Comparison of ENCODE assay signal across 31 mouse cellular contexts in genomic region chr3:69607468-69607867, GRCm38 (mm10). TPM values are rescaled to one million over a fixed set of nuclear protein-coding genes. Genes with fewer than 3 reads are reported as not detected.
DNase-seq lines count a peak whose midpoint lies in the region; ATAC-seq and TF ChIP-seq lines count a peak whose summit lies in the region.
"Had no signal": no experiment of that assay in that cellular context is flagged by ENCODE, and none has a peak within 500 bp of the region (broad histone marks: within the 10 kb centered on the region; RNA-seq: fewer than 3 reads in every experiment).

No protein-coding gene starts in this region.

- no peaks in the 10 kb centered on the region for H3K9me3 ChIP-seq in kidney, embryonic 16.5 days (ENCODE audit: low read length)
- no peaks in the 10 kb centered on the region for H3K9me3 ChIP-seq in forebrain, postnatal 0 days (ENCODE audit: low read length)
- H3K9me3 ChIP-seq: limb, embryonic 15.5 days; neural tube, embryonic 15.5 days; stomach, embryonic 15.5 days had no signal

- H3K9ac ChIP-seq in kidney, embryonic 16.5 days (replicated peaks; ENCODE audit: low read length): no peak overlapping the region
- no peak overlapping the region for H3K9ac ChIP-seq in forebrain, postnatal 0 days
- H3K9ac ChIP-seq: embryonic facial prominence, embryonic 13.5 days; forebrain, embryonic 15.5 days; heart, embryonic 12.5 days; hindbrain, embryonic 14.5 days; limb, embryonic 15.5 days; liver, embryonic 14.5 days; midbrain, embryonic 15.5 days; neural tube, embryonic 15.5 days; stomach, embryonic 15.5 days had no signal

- no peak overlapping the region for H3K4me2 ChIP-seq in kidney, embryonic 16.5 days (replicated peaks; ENCODE audit: low read depth, low read length)
- no peak overlapping the region for H3K4me2 ChIP-seq in forebrain, postnatal 0 days (ENCODE audit: low read depth)
- H3K4me2 ChIP-seq: embryonic facial prominence, embryonic 13.5 days; forebrain, embryonic 15.5 days; heart, embryonic 12.5 days; hindbrain, embryonic 14.5 days; limb, embryonic 15.5 days; midbrain, embryonic 15.5 days; neural tube, embryonic 15.5 days; stomach, embryonic 15.5 days had no signal

- H3K36me3 ChIP-seq in kidney, embryonic 16.5 days (ENCODE audit: insufficient read depth, low read length): no peaks in the 10 kb centered on the region
- no peaks in the 10 kb centered on the region for H3K36me3 ChIP-seq in forebrain, postnatal 0 days (ENCODE audit: insufficient read depth)
- H3K36me3 ChIP-seq: embryonic facial prominence, embryonic 13.5 days; forebrain, embryonic 10.5 days; forebrain, embryonic 15.5 days; heart, embryonic 12.5 days; limb, embryonic 10.5 days; limb, embryonic 15.5 days; midbrain, embryonic 10.5 days; midbrain, embryonic 15.5 days; neural tube, embryonic 15.5 days; stomach, embryonic 15.5 days had no signal

- peak; percentile 87 for ATAC-seq in kidney, embryonic 16.5 days (ENCODE audit: low FRiP score, low TSS enrichment)
- ATAC-seq in forebrain, postnatal 0 days: no peak
- ATAC-seq in megakaryocyte progenitor cell, adult 5-6 weeks (replicated peaks; ENCODE audit: poor library complexity): no peak
- ATAC-seq: forebrain, embryonic 15.5 days; midbrain, embryonic 15.5 days; Patski had no signal

- intact Hi-C loops in heart, postnatal 36 days (cut with DNase I): no loop called here

- H3K27me3 ChIP-seq in kidney, embryonic 16.5 days (ENCODE audit: insufficient read depth, low read length): no peaks in the 10 kb centered on the region
- H3K27me3 ChIP-seq in forebrain, postnatal 0 days (ENCODE audit: insufficient read depth, low read length): no peaks in the 10 kb centered on the region
- H3K27me3 ChIP-seq: embryonic facial prominence, embryonic 13.5 days; forebrain, embryonic 15.5 days; heart, embryonic 12.5 days; limb, embryonic 15.5 days; midbrain, embryonic 15.5 days; neural tube, embryonic 15.5 days; stomach, embryonic 15.5 days had no signal

- TF ChIP-seq CTCF in forebrain, postnatal 0 days (IDR thresholded peaks at IDR 0.05; ENCODE audit: low read depth): no peak

- H3K4me1 ChIP-seq in kidney, embryonic 16.5 days (ENCODE audit: insufficient read depth, low read length): no peaks in the 10 kb centered on the region
- H3K4me1 ChIP-seq in forebrain, postnatal 0 days (ENCODE audit: insufficient read depth): no peaks in the 10 kb centered on the region
- H3K4me1 ChIP-seq: embryonic facial prominence, embryonic 13.5 days; forebrain, embryonic 15.5 days; heart, embryonic 12.5 days; limb, embryonic 15.5 days; midbrain, embryonic 15.5 days; neural tube, embryonic 15.5 days; stomach, embryonic 15.5 days had no signal

- peak overlapping the region; percentile 38; the same call in 1 of the 2 replicates for H3K27ac ChIP-seq in kidney, embryonic 16.5 days (ENCODE audit: low read length)
- H3K27ac ChIP-seq in forebrain, postnatal 0 days (ENCODE audit: low read depth, low read length): no peak overlapping the region
- H3K27ac ChIP-seq: embryonic facial prominence, embryonic 13.5 days; forebrain, embryonic 10.5 days; forebrain, embryonic 15.5 days; hindbrain, embryonic 14.5 days; limb, embryonic 10.5 days; limb, embryonic 15.5 days; liver, embryonic 14.5 days; midbrain, embryonic 10.5 days; midbrain, embryonic 15.5 days; neural tube, embryonic 15.5 days; stomach, embryonic 15.5 days had no signal

- DNase-seq in testis, postnatal 14 days (ENCODE audit: low spot score): peak; percentile 57
- DNase-seq in testis, postnatal 10 days (ENCODE audit: low spot score): no peak
- peak; percentile 55 to 84 for DNase-seq in kidney, postnatal 36 days
- no peak for DNase-seq in forebrain, postnatal 0 days
- no peak for DNase-seq in heart, postnatal 36 days
- DNase-seq: adrenal gland, postnatal 10 days; cerebellum, adult 11 months; cerebellum, adult 9-11 months; gastrocnemius, postnatal 10 days; layer of hippocampus, adult 9-11 months; lung, adult 2 months; lung, postnatal 10 days; right cerebral cortex, postnatal 25 days; thymus, adult 18-20 months; thymus, postnatal 36 days had no signal

- 33% methylated on average over 1 of the region's 1 CpGs for WGBS in kidney, embryonic 16.5 days
- 38% methylated on average over 1 of the region's 1 CpGs for WGBS in forebrain, postnatal 0 days

- H3K4me3 ChIP-seq in kidney, embryonic 16.5 days (ENCODE audit: low read length): no peak overlapping the region
- no peak overlapping the region for H3K4me3 ChIP-seq in forebrain, postnatal 0 days (ENCODE audit: low read depth, low read length)
- H3K4me3 ChIP-seq: embryonic facial prominence, embryonic 13.5 days; forebrain, embryonic 10.5 days; forebrain, embryonic 15.5 days; heart, embryonic 12.5 days; limb, embryonic 10.5 days; limb, embryonic 15.5 days; midbrain, embryonic 10.5 days; midbrain, embryonic 15.5 days; neural tube, embryonic 15.5 days; stomach, embryonic 15.5 days had no signal

RNA-seq across cellular contexts. Expression of gene B3galnt1, which starts 8.7 kb away (rescaled TPM):
- 35.2 and 38.9 TPM in 2 replicates for polyA plus RNA-seq in kidney, embryonic 16.5 days (2015; fragmentation: Nextera tagmentation; extraction: Ambion mirVana)
- 80.0 and 85.5 TPM in 2 replicates for total RNA-seq in forebrain, postnatal 0 days (2014; rRNA removed)
- 79.4 and 99.4 TPM in 2 replicates for polyA plus RNA-seq in forebrain, postnatal 0 days (2015; fragmentation: Nextera tagmentation; extraction: Ambion mirVana)
- total RNA-seq in megakaryocyte progenitor cell, adult 5-6 weeks (2015): 0.10 and 0.84 TPM in 2 replicates
- total RNA-seq in megakaryocyte progenitor cell, adult 5-6 weeks (2017): 0.12 and 1.1 TPM in 2 replicates
- 1 to 10 TPM; 2.0 to 3.4 TPM for total RNA-seq in heart, postnatal 36 days (2021)
- total RNA-seq: MEL had no signal

Comparison
In these comparisons a context has a peak if more than half of its experiments do, and no peak if none do; other contexts are left out.
1. DNase-seq: peak in testis, postnatal 14 days (single experiment) and kidney, postnatal 36 days (2 of 2); none in testis, postnatal 10 days (single experiment), forebrain, postnatal 0 days (single experiment) and heart, postnatal 36 days (0 of 2).
2. RNA of gene B3galnt1, which starts 8.7 kb away (total RNA-seq): 80.0 to 85.5 TPM in forebrain, postnatal 0 days; 2.0 to 3.4 TPM in heart, postnatal 36 days and 0.10 to 1.1 TPM in megakaryocyte progenitor cell, adult 5-6 weeks; every median in the first group is over 10 times any median in the second.